Mouse (Mus musculus) heart, adult 2 months (tissue): Measurements from ENCODE around the gene Limk2.

ENCODE experiments used
- CTCF ChIP-seq: fragments of 200-600 bp; IDR thresholded peaks from 2 replicates; pipeline ENCODE4 v1.8.1; 2022; ENCODE audit warnings: antibody characterized with exemption, mild to moderate bottlenecking, moderate library complexity
- EP300 ChIP-seq: fragments of 200-500 bp; IDR thresholded peaks from 2 replicates; pipeline ENCODE4 v1.6.1; 2011; ENCODE audit warnings: low read depth, low read length, control low read depth; ENCODE audit not compliant: insufficient read depth
- POLR2A ChIP-seq: fragments of 200-500 bp; IDR thresholded peaks from 2 replicates; pipeline ENCODE4 v1.6.1; 2011; ENCODE audit warnings: mild to moderate bottlenecking, low read depth, low read length, control low read depth; ENCODE audit not compliant: insufficient read depth

GRCm38 (mm10) chr11:3301075-3301474, 107.9 kb downstream of the Limk2 start:
- no peak for TF ChIP-seq CTCF
- no peak for TF ChIP-seq EP300
- TF ChIP-seq POLR2A: no peak
